Mouse (Mus musculus) small intestine, adult 10 weeks (tissue): ENCODE results near the gene Isoc2a. TPM values are rescaled to one million over a fixed set of nuclear protein-coding genes. Genes with fewer than 3 reads are reported as not detected.

Source experiments
- polyA plus RNA-seq: library from polyadenylated mRNA; stranded (reverse); fragments of 350-450 nt; fragmentation: Illumina TruSeq; extraction: RNeasy Lipid Tissue Mini Kit (QIAGEN cat#74804); gene quantifications from one replicate; pipeline ENCODE4 v1.2.3, GENCODE M21; 2014; ENCODE audit warnings: low replicate concordance

Gene Isoc2a
- polyA plus RNA-seq, result 0.85 TPM

DNA sequence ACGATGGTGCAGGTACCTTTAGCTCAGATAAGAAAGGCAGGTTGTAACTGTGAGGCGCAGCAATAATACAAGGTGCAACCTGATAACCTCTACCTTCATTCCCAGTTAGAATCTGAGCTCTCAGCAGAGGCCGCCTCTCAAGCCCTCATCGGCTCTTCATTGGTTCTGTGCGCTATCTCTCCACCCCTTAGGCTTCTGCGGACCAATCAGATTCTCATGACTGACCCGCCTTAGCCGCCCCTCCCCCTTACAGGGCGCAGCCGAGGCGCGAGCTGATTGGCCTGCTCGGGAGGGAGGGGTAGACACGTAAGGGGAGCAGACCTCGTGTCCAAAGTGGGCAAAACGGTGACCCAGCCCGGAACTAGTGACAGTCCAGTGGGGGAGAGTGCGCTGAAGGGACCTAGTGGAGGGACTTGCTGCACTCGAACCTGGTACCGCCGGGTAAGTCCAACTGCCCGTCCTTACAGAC, at the start of gene Isoc2a:
Gene Isoc2a (plus strand): TSS at position 401 of the 469 bp plus-strand sequence.

DNA sequence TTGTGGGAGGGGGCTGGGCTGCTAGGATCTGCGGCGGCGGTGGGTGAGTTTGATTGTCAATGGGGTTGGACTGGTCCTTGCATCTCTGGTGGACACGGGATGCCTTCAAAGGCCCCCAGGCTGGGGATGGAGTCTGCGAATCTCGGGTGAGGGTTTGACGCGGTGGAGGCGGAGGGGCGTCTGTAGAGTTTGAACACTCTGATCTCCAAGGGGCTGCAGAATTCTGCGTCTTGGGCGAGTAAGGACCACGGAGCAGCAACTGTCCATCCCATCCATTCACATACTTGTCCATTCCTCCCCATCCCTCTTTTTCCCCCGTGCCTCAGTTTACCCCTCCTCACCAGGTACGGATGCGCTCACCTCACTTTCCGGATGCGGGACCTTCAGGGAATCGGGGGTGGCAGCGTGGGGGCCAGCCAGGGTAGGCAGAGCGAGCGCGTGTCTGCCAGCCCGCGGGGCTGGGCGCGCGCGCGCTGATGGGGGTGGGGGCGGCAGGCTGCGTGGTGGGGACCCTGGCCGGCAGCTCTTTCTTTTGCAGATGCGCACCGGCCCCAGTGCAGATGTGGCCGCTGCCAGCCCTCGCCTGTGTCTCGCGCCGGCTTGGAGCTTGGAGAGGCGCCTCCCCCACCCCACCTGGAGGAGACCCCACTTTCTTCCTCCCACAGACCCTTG, 32.6 kb upstream of the Isoc2a start, which contains the start of gene Shisa7:
Gene Shisa7 (minus strand): TSS at position 452 of the 672 bp plus-strand sequence.

GRCm38 (mm10) chr7:4870133-4870532, 6.8 kb upstream of the Isoc2a start, which contains the start of gene Isoc2b:
Gene Isoc2b, minus strand, starts transcription at chr7:4870258.

DNA sequence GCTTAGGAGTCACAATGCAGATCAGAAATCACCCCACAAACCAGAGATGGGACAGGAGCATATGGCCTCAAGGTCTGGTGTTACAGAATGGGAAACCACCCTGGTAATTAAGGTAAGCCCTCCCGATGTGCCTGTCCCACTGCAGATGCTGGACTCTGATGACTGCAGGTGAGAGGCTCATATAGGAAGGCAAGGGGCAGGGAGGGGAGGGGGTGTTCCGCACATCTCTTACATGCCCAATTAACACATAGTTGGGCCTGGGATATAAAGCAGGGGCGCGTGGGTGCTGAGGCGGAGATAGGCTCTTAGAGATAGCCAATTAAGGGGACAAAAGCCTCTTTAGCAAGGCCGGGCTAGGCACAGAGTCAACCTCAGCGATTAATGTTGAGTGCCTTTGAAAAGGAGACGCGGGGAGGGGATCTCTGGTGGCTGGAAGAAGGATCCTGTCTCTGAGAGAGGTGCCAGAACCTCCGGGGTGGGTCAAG, 29.6 kb downstream of the Isoc2a start, which contains the start of gene Gm36210:
Gene Gm36210 (minus strand): TSS at position 51 of the 485 bp plus-strand sequence.

DNA sequence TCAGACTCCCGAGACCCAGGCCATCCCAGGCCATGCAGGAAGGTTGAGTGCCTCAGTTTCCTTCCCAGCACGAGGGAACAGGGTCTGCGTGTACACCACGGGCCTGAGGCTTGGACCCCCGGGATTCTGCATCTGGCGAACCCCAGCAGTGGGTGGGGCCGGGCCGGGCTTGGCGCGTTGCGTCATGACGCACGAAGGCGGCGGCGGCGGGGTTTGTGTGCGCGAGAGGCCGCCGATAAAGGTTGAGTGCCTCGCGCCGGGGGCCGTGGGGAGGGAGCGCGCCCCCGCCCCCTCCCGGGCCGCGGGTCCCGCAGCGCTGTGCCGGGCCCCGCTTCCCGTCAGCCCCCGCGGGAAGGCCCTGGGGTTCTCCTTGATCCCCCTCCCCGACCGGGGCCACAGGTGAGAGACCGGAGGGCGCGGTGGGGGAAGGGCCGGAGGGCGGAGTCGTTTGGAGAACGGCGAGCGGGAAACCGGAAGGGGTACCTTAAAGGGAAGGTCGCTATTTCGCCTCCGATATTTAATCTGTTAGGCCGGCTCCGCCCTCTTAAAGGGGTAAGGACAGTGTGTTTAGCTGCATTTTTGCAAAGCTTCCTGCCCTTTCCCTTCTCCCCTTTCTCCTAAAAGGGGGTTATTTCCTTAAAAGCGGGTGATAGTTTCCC, 38.2 kb downstream of the Isoc2a start, which contains the start of gene Zfp628:
Gene Zfp628 (plus strand): TSS at position 211 of the 659 bp plus-strand sequence.

DNA sequence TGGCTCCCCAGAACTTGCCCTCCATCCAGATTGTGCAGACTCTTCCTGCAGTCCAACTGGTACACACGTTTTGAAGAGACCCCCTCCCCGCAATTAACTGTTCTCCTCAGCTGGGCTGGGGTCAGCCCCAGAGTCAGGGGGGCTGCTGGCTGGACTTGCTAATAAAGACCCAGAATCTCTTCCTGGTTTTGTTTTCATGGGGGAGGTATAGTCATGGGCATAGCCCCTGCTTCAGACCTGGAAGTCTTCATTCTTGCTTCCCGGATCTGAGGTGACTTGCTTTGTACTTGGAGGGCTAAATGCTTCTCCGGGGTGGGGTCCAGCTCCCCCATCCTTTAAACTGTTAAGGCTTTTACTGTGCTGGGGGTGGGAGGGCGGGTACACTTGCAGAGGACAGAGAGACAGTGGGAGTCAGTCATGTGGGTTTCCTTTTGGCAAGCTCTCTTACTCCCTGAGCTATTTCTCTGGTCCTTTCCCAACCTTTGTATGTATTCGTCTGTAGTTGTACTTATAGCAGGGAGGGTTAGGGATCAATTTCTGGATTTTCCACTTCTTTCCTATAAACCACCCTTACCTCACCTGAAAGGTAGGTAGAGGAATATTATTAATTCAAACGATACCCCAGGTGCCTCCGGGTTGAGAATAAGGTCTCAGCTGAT, 45.0 kb downstream of the Isoc2a start, which contains the start of gene Nat14:
Gene Nat14 (plus strand): TSS at position 205 of the 659 bp plus-strand sequence.

DNA sequence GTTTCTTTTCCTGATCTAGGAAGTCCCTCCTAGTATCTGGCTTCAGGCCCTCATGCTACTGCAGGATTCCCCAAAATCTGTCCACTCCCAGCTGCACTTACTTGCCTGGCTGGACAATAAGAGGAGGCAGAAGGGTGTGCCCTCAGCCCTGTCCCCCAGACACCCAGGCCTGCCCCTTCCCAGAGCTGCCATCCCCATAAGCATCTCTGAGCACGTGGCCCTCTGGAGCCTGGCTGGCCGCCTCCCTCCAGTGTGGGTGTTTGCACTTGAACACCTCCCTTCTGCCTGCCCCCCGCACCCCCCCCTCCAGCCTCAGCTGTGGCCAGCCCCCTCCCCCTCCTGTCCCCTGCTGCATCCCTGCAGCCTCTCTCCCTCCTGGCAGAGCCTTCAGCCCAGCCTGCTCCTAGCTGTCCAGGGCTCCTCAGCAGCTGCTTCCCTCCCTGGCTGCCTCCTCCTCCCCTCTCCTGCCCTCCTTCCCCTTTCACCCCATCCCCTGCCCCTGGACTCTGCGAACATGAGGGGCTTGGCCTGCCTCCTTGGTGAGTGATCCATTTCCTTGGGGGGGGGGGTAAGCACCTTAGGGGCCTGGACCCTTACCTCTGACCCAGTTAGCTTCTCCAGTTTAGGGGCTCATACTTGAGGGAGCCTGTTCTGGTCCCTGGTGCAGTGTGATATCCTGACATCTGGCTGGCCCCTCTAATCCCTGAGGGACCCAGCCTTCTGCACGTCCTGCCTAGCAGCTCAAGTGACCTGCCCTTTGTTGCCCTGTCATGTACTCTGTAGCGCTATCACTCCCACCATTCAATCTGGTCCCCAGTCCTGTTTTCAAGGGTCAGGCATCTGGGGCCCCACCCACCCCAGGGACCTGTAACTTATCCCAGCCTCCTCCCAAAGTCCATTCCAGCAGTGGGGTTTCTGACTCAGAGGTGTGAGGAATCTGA, 48.8 kb downstream of the Isoc2a start, which contains the start of gene Ssc5d:
Gene Ssc5d (plus strand): TSS at position 345 of the 941 bp plus-strand sequence.

Other genes with a start within 250 kb of the Isoc2a start
- gene Tmem86b, start 245.7 kb upstream of the Isoc2a start, polyA plus RNA-seq, result 28.1 TPM
- gene Ppp6r1, start 218.1 kb upstream of the Isoc2a start, polyA plus RNA-seq, result 11.5 TPM
- gene Hspbp1, start 192.1 kb upstream of the Isoc2a start, polyA plus RNA-seq, result not detected
- not detected for gene Brsk1, start 186.5 kb upstream of the Isoc2a start, polyA plus RNA-seq
- gene Tmem150b, start 151.9 kb upstream of the Isoc2a start, polyA plus RNA-seq, result 4.2 TPM
- 2.5 TPM for gene Kmt5c, start 137.0 kb upstream of the Isoc2a start, polyA plus RNA-seq
- not detected for gene Cox6b2, start 124.1 kb upstream of the Isoc2a start, polyA plus RNA-seq
- not detected for gene Fam71e2, start 105.9 kb upstream of the Isoc2a start, polyA plus RNA-seq
- not detected for gene Il11, start 94.3 kb upstream of the Isoc2a start, polyA plus RNA-seq
- gene Tmem190, start 94.2 kb upstream of the Isoc2a start, polyA plus RNA-seq, result not detected
- 1.0 TPM for gene Tmem238, start 87.5 kb upstream of the Isoc2a start, polyA plus RNA-seq
- 4.2 TPM for gene Rpl28, start 84.3 kb upstream of the Isoc2a start, polyA plus RNA-seq
- 2.9 TPM for gene Ube2s, start 64.6 kb upstream of the Isoc2a start, polyA plus RNA-seq
- gene Shisa7, start 32.5 kb upstream of the Isoc2a start, polyA plus RNA-seq, result 0.19 TPM
- 0.97 TPM for gene Isoc2b, start 6.9 kb upstream of the Isoc2a start, polyA plus RNA-seq
- gene Gm36210, start 29.4 kb downstream of the Isoc2a start, polyA plus RNA-seq, result not detected
- not detected for gene Zfp628, start 38.1 kb downstream of the Isoc2a start, polyA plus RNA-seq
- 0.59 TPM for gene Nat14, start 44.9 kb downstream of the Isoc2a start, polyA plus RNA-seq
- not detected for gene Ssc5d, start 48.6 kb downstream of the Isoc2a start, polyA plus RNA-seq
- gene Sbk2, start 87.3 kb downstream of the Isoc2a start, polyA plus RNA-seq, result not detected
- not detected for gene Sbk3, start 94.0 kb downstream of the Isoc2a start, polyA plus RNA-seq
- 8.2 TPM for gene Zfp579, start 119.0 kb downstream of the Isoc2a start, polyA plus RNA-seq
- gene Zfp524, start 137.3 kb downstream of the Isoc2a start, polyA plus RNA-seq, result not detected
- gene Fiz1, start 137.5 kb downstream of the Isoc2a start, polyA plus RNA-seq, result 9.3 TPM
- 0.48 TPM for gene Gm44973, start 138.3 kb downstream of the Isoc2a start, polyA plus RNA-seq
- 3.4 TPM for gene Zfp865, start 143.2 kb downstream of the Isoc2a start, polyA plus RNA-seq
- not detected for gene Ccdc106, start 143.4 kb downstream of the Isoc2a start, polyA plus RNA-seq
- gene 4632433K11Rik, start 157.0 kb downstream of the Isoc2a start, polyA plus RNA-seq, result 1.6 TPM
- gene Zfp784, start 161.3 kb downstream of the Isoc2a start, polyA plus RNA-seq, result 6.2 TPM
- gene Zfp580, start 174.4 kb downstream of the Isoc2a start, polyA plus RNA-seq, result 0.56 TPM
- 11.5 TPM for gene U2af2, start 185.0 kb downstream of the Isoc2a start, polyA plus RNA-seq
- gene Epn1, start 203.1 kb downstream of the Isoc2a start, polyA plus RNA-seq, result 0.63 TPM
- gene Rfpl4, start 239.8 kb downstream of the Isoc2a start, polyA plus RNA-seq, result not detected
- 2.1 TPM for gene Rasl2-9, start 248.8 kb downstream of the Isoc2a start, polyA plus RNA-seq